In the genomic region with DNA sequence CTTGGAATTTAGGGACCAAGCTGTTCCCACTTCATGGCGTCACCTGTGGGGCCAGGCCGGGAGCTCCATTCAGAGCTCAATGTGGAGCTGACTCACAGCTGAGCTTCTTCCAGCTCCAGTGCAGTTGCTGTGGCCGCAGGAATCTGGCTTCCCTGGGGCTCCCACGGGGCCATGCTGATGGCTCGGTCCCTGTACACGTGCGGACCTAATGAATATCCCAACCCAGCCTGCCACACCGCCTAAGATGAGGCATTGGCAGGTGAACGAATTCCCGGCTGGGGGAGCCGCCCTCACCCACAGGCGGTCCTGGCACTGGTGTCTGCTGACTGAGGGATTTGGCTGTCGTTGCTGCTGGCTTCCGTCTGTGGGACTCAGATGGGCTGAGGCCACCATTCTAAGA, we compare ENCODE assay signal across 11 mouse cellular contexts. TPM values are rescaled to one million over a fixed set of nuclear protein-coding genes. Genes with fewer than 3 reads are reported as not detected.
DNase-seq lines count a peak whose midpoint lies in the region; ATAC-seq and TF ChIP-seq lines count a peak whose summit lies in the region.
"Had no signal": no experiment of that assay in that cellular context is flagged by ENCODE, and none has a peak within 500 bp of the region (broad histone marks: within the 10 kb centered on the region; RNA-seq: fewer than 3 reads in every experiment).

No protein-coding gene starts in this region.

- H3K27me3 ChIP-seq in lung, postnatal 0 days (replicated peaks; ENCODE audit: insufficient read depth, low read length) = no peaks in the 10 kb centered on the region
- H3K27me3 ChIP-seq: hindbrain, embryonic 15.5 days had no signal

- H3K27ac ChIP-seq in lung, postnatal 0 days (ENCODE audit: low read length) = no peak overlapping the region
- peak overlapping the region; percentile 31; the same call in 1 of the 2 replicates for H3K27ac ChIP-seq in gastrocnemius, adult 2 months
- H3K27ac ChIP-seq: hindbrain, embryonic 15.5 days had no signal

- no peak overlapping the region for H3K4me3 ChIP-seq in lung, postnatal 0 days (ENCODE audit: low read depth, low read length)
- H3K4me3 ChIP-seq in gastrocnemius, adult 2 months = peak overlapping the region; percentile 33; the same call in 1 of the 2 replicates
- H3K4me3 ChIP-seq: hindbrain, embryonic 15.5 days had no signal

- no peaks in the 10 kb centered on the region for H3K4me1 ChIP-seq in lung, postnatal 0 days (ENCODE audit: insufficient read depth, low read depth, low read length)

- ATAC-seq in lung, postnatal 0 days = peak; percentile 46

- no peak for TF ChIP-seq EP300 in lung, postnatal 0 days (IDR thresholded peaks at IDR 0.05)

- 53% methylated on average over 14 of the region's 14 CpGs for WGBS in lung, postnatal 0 days

- no peak for TF ChIP-seq CTCF in lung, postnatal 0 days (IDR thresholded peaks at IDR 0.05)
- TF ChIP-seq CTCF in gastrocnemius, adult 2 months (IDR thresholded peaks at IDR 0.05) = no peak

- intact Hi-C loops in gastrocnemius, adult 2 months (cut with DNase I) = loop anchor here (5.0 kb wide), 1 partner anchor 51 kb away; no protein-coding TSS in a partner anchor

- H3K4me2 ChIP-seq in lung, postnatal 0 days (replicated peaks; ENCODE audit: low read depth, low read length) = no peak overlapping the region
- H3K4me2 ChIP-seq: hindbrain, embryonic 15.5 days had no signal

- no peaks in the 10 kb centered on the region for H3K9me3 ChIP-seq in lung, postnatal 0 days (ENCODE audit: low read length)
- H3K9me3 ChIP-seq: hindbrain, embryonic 15.5 days had no signal

- peak; percentile 46 for DNase-seq in cerebellum, adult 11-12 months
- DNase-seq in cerebellum, postnatal 4 days (ENCODE audit: low spot score in 2 of 2) = no peak
- no peak for DNase-seq in lung, postnatal 0 days (ENCODE audit: low spot score)
- no peak for DNase-seq in lung, adult 18-20 months
- peak; percentile 82 for DNase-seq in gastrocnemius, adult 2 months
- peak; percentile 31 to 56 for DNase-seq in layer of hippocampus, postnatal 36 days
- no peak for DNase-seq in spleen, postnatal 4 days (ENCODE audit: low spot score in 2 of 2)
- no peak for DNase-seq in kidney, adult 11 months
- DNase-seq: B cell, adult 2 months; lung, postnatal 10 days had no signal

- no peaks in the 10 kb centered on the region for H3K36me3 ChIP-seq in lung, postnatal 0 days (ENCODE audit: insufficient read depth, low read length)
- H3K36me3 ChIP-seq: hindbrain, embryonic 15.5 days had no signal

- H3K9ac ChIP-seq in lung, postnatal 0 days (replicated peaks; ENCODE audit: low read depth) = no peak overlapping the region
- H3K9ac ChIP-seq: hindbrain, embryonic 15.5 days had no signal

RNA-seq across cellular contexts. Expression of gene Iffo2, which starts 29.5 kb away (rescaled TPM):
- polyA plus RNA-seq in lung, postnatal 0 days (2015; fragmentation: Nextera tagmentation; extraction: Ambion mirVana) = 4.7 and 6.2 TPM in 2 replicates
- 1 to 10 TPM; 2.1 to 2.5 TPM for total RNA-seq in gastrocnemius, adult 2 months (2021)
- total RNA-seq in layer of hippocampus, postnatal 36 days (2021) = 10 to 100 TPM; 15.3 to 18.0 TPM

Comparison
In these comparisons a context has a peak if more than half of its experiments do, and no peak if none do; other contexts are left out.
1. DNase-seq: peak in cerebellum, adult 11-12 months (single experiment), gastrocnemius, adult 2 months (single experiment) and layer of hippocampus, postnatal 36 days (2 of 2); none in cerebellum, postnatal 4 days (0 of 2), lung, postnatal 0 days (single experiment), lung, adult 18-20 months (0 of 2), spleen, postnatal 4 days (0 of 2) and kidney, adult 11 months (single experiment).
2. RNA of gene Iffo2, which starts 29.5 kb away (total RNA-seq): 15.3 to 18.0 TPM in layer of hippocampus, postnatal 36 days; 2.1 to 2.5 TPM in gastrocnemius, adult 2 months; every median in the first group is over 4 times any median in the second.